Mouse (Mus musculus) kidney, adult 18-20 months (tissue): ENCODE results near the gene Gm12216.
A peak's percentile ranks its signal among the peaks of the same experiment; 100 is the strongest.

Experiments used
- DNase-seq: peaks from one replicate; pipeline ENCODE4 v3.0.0; 2021

Gene Gm12216

DNA sequence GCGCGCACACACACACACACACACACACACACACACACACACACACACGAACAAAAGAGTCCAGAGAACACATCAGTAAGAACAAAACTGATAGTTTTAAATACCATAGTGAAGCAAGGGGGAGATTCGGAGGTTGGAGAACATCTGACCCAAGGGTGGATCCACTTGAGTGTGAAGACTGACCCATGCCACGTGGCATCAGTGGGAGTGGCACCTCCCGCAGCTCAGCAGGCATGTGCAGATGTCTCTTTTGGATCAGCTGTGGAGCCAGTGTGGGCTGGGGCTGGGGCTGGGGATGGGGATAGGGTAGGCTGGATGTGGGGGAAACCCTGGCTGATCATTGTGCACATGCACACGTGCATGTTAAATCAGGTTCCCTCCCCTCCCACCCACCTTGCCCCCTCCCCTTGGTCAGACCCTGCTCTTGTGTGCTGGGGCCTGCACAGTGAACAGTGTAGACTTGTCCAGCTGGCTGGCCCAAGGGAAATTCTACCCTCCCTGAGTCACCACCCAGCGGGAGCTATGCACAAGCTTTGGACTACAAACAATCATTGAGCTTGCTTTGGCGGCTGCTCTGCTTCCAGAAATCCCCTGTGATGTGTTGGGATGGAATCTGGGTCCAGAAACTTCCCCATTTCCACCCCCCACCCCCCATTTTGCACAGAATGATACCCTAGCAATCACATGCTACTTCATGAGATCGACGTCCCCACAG is 37.7 kb downstream of the Gm12216 start:
- no peak for DNase-seq

DNA sequence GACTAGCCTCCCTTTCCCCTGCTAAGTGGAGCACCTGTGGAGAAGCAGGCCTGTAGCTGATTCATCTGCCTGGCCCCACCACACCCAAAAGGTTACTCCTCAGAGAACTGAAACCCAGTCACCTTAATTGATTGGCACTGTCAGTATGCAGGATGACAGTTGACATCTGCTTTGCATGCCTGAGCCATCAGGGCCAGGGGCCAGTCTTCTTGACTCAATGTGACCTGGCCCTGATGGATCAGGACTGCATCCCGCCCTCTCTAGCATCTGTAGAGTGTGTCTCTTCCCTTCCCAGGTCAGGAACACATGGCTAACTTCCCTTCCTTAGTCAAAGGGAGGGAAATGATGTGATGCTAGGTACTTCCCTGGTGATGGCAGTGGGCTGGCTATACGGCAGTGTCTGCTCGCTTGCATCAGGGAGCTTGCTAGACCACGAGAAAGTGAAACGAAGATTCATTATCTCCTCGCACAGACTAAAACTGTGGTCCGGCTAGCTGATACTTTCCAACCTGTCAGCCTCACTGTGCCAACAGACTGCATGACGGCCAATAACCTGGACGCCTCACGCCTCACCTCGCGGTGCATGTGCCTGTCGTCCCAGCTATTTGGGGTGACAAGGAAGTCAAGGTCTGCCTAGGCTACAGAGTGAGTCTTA is 38.4 kb downstream of the Gm12216 start:
- no peak for DNase-seq

DNA sequence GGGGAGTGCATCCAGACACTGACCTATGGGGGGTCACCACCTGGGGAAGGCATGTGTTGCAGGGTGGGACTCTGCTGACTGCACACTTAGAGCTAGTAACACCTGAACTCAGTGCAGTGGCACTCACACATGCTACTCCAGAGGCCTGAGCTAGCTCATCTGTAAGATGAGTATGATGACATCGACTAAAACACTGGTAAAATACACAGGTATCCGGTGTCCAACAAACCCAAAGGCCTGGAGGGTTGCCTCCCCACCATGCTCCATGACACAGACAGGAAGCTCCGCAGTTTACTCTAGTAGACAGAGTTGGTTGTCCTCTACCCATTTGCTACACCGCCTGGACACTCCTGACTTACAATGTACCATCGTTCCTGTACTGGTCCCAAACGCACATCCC is 39.5 kb downstream of the Gm12216 start:
- no peak for DNase-seq

DNA sequence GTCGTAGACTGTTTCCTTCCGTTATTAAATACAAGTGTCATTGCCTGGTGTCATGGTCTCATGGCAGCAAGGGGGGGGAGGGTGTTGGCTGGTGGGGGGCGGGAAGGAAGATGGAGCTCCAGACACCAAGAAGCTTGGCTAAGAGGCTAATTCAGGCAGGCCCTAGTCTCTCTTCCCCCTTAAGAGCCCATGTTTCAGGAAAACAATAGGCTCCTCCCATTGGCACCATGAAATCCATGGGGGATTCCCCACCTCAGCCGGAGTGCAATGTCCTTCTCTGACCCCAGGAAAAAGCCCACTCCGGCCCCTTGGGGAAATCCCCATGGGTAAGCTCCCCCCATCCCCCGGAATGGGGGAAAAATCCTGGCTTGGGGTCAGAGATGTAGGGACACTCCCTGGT is 40.3 kb downstream of the Gm12216 start:
- peak; percentile 52 for DNase-seq

DNA sequence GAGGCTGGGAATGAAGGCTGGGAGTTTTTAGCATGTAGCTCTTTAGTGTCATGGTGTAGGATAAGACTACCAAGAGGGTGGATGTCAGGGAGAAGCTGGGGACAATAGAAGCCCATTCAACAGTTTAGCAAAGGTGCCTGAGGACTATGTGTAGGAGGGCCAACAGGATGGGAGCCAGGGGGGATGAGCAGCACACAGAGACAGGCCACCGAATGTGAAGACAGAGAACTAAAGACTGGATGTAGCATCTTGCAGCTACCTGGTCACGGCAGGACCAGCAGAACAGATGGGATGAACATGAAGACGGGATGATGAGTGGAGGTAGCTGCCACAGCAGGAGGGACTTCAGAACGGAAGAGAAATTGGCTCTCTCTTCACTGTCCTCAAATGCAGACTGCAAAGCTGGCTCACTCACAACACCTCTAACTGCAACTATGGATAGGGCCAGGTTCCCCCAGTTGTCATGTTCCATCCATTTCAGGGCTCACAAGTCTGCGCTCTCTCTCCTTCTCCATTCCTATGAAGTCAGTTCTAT is 42.1 kb downstream of the Gm12216 start:
- no peak for DNase-seq

DNA sequence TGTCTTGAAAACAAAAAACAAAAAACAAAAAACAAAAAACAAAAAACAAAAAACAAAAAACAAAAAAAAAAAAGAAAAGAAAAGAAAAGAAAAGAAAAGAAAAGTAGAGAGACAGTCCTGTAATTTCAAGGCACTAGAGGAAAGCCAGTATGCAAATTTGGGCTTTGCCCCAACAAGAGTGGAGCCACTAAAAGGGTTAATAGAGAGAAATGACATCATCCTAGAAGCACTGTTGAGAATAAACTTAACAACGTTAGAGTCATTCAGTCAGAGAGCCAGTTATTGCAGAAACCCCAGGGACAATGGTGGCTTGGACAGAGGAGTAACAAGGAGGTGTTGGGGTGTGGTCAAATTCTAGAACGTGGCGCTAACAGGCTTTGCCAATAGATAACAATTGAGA is 44.2 kb downstream of the Gm12216 start:
- no peak for DNase-seq

DNA sequence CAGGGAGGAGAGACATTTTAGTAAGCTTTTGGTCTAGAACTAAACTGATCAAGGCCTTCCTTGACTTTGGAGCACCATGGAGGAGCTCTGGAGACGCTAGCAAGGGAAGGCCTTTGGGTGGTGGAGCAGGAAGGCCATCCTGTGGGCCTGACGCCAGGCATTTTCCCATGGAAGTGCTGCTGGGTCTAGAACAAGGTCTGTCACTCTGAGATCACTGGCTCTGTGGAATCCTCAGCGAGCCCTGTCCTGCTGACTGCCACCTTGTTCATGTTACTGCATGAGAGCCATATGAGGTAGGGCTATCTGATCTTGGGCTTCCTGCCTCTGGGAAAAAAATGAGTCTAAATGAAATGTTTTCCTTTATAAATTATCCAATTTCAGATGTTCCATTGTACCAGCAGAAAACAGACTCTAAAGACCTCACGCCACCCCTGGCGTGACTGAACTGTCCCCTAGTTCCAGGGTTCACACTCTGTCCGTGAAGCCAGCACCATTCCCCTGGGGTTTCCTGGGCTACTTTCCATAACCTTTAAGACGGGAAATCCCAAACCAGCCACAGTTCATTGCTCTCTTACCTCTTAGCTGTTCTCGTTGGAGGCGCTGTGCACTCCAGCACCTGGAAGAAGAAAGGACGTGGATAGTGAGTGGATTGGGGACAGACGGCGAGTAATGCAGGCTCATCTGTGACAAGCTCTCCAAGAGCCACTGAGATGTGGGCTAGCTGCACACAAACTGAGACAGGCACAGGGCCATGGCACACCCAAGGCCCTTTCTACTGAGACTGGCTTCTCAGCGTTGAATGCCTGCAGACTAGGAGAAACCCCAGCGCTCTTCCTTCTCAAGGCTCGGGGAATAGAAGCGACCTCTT is 45.8 kb downstream of the Gm12216 start:
- DNase-seq, result peak; percentile 59

DNA sequence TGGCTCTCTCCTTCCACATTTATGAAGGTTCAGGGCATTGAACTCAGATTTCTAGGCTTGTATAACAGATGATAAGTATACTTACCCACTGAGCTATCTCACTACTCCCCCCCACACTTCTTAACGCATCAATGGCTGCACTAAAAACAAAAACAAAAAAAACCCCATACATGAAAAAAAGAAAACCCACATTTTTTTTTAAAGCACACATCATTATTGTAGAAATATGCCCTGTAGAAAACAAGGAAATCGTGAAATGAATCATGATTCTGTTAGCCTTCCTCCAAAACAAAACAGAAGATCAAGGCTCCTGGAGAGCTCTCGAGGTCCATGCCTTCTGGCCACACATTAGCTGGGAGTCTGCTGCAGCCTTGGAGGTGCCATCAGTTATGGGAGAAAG is 47.7 kb downstream of the Gm12216 start:
- no peak for DNase-seq

DNA sequence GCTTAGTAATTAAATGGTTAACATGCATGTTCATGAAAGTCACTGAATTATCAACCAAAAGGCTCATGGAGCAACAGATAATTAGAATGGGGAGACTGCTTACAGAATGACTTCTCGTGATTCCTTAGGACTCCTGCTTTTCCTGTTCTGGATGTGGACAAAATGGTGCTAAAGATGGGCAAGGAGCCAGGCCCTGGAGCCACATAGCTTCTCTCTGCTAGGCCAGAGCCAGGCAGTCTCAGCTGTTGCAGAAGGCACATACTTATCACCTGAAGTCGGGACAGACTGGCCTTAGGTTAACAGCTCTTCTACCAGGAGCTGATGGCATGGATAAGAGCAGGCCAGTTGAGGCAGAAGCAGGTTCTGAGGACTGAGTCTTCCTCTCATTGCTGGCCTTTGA is 48.3 kb downstream of the Gm12216 start:
- no peak for DNase-seq

DNA sequence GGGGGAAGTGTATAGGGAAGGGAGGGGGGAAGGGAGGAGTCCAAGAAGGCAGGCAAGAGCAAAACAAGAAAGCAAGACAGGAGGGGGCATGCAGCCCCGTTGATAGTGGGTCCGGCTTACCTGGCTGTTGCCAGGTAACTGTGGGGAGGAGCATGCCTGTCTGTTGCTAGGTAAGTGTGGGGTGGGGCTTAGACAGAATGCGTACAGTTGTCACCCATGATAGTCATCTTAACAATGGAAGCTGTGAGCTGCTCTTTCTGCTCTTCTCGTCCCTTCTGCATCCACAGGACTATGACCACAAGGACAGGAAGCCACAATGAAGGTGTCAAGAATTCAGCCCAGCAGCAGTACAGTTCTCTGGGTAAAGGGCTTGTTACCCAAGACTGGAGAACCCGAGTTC is 48.9 kb downstream of the Gm12216 start:
- DNase-seq, result no peak

DNA sequence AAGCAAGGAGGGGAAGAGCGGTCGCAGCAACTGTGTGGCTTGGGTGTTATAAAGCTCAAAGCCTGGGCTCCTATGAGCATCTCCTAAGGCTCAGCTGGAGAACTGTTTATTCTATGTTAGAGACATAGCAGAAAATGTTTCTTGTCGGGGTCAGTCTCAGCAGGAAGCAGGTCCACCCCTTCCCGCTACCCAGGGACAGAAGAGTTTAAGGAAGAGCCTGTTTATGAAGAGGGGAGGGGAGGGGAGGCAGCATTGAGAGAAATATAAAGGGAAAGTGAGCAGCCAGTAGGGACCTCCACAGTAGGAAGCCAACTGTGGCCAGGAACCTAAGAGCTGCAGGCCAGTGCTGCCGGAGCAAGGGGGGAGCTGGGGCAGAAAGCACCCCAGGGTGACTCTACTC is 49.7 kb downstream of the Gm12216 start:
- no peak for DNase-seq

DNA sequence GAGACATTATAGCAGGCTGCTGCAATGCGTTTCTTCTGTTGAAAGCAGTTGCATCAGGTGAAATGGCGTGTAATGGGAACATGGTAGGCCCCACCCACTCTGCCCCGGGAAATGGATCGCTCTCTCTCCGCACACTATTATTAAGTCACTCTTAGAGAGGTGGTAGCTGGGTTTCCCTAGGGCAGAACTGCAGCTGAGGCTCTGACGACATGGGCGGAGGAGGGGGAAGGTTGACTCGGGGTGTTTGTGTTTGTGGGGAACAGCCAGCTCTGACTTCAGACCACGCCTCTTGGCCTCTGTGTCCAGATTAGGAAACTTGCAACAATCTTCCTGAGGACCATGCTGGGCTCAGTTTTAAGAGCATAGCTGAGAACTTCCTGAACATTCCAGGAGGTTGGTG is 53.3 kb downstream of the Gm12216 start:
- peak; percentile 52 for DNase-seq

DNA sequence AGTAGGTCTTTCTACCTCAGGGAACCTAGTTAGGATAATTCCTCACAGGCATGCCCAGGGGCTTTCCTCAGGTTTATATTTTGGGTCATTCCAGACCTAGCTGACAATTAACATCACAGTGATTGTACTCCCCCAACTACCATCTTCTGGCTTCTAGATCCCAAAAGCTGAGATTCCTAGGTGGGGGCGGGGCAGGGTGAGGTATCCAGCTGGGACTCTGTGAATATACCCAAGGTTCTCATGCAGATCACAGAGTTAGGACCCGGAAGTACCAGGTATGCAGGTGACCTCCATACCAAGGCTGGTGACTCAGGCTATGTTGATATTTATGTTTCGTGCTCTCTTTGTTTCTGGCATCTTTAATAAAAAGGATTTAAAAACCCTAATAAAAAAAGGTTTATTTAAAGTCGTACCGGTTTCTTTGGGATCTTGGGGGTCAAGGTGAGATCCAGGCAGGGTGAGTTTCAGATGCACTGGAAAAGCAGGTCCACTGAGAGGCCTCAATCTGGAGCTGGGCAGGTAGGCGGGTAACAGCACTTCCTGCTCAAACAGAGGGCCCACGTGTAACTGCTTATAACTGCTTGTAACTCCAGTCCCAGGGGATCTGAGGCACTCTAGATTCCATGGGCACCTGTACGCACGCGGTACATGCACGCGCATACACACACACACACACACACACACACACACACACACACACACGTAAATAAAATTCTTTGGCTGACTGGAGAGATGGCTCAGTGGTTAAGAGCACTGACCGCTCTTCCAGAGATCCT is 54.3 kb downstream of the Gm12216 start:
- DNase-seq, result no peak

DNA sequence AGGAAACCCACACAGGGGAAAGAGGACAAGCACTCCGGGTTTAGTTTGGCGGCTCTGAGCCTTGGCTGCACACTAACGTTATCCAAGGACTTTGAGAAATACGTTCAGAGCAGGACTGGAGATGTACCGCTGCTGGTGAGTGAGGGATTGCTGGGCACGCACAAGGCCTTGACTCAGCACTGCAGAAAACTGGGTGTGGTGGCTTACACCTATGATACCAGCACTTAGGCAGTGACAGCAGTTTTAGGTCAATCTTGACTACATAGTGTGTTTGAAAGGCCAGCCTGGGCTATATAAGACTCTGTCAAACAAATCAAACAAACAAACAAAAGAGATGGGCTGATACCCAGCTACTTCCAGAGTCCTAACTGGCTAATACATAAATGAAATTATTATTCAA is 55.6 kb downstream of the Gm12216 start:
- DNase-seq, result no peak

DNA sequence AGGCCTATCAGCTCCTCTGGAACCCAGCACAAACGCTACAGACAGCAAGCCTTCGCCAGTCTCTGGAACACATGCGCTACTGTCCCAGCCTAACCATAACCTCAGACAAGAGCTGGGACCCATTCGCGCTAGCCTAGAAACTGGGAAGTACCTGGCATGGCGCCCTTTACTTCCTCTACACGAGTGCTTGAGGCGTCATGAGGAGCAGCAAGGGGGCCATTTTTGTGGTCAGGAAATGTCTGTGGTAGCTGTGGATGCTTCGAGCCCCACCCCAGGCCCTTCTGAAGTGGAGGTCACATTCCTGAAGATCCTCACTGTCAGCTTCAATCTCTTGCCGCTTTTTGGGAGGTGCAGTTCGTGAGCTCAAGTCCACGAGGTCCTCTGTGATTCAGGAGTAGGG is 56.0 kb downstream of the Gm12216 start:
- no peak for DNase-seq

DNA sequence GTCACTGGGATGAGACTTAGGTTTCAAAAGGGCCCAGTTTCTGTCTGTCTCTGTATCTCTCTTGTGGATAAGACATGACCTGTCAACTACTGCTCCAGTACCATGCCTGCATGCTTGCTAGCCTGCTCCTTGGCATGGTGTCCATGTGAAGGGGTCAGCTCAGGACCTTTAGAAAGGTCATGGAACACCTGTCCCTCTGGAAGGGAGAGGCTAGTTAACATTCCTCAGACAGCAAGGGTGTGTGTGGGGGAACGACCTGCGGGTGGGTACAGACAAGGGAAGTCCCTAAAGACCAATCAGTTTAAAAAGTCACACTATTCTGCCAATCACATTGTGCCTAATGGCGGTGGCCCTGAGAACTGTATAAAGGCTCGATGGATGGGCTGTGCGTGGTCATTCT is 58.1 kb downstream of the Gm12216 start:
- DNase-seq, result no peak

DNA sequence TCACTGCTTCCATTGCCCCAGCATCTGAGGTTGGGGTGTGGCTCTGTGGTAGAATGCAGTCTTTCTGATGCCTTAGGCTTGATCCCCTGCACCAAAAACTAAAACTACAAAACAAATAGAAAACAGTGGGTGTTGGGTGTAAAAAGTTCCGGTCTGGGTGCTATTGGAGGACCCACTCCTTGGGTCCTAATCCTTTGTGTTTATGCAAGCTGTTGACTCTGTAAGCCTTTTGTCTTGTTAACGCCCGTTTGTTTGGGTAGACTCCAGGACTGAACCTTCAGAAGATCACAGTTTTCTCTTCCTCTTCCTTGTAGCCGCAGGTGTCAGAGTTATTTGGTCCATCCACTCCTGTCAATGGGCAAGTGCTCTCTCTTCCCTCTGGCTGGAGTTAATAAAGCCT is 59.0 kb downstream of the Gm12216 start:
- no peak for DNase-seq

DNA sequence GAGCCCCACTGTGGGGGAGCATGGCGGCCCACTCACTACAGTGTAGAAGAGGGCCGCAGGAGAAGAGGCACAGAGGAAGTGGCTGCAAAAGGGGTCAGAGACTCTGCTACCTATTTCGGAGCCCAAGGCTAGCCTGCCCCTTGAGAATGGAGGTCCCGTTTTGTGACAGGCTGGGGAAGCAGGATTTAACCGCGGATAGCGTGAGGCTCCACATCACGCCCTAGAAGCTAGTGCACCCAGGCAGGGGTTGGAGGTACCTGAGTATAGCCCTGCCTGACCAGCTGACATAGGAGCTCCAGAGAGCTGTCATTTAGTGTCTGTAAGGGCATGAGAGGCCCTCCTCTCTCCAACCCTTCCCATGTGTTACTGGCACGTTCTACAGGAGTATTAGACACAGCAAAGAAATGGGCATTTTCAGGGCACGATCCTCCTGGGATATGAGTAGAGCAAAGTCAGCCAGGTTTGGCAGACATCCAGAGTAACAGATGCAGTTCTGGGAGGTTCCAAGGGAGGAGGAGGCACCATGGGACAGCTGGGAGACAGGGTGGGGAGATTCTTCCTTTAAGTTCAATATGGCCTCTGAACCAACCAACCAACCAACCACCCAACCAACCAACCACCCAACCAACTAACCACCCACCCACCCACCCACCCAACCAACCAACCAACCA is 60.9 kb downstream of the Gm12216 start:
- no peak for DNase-seq

DNA sequence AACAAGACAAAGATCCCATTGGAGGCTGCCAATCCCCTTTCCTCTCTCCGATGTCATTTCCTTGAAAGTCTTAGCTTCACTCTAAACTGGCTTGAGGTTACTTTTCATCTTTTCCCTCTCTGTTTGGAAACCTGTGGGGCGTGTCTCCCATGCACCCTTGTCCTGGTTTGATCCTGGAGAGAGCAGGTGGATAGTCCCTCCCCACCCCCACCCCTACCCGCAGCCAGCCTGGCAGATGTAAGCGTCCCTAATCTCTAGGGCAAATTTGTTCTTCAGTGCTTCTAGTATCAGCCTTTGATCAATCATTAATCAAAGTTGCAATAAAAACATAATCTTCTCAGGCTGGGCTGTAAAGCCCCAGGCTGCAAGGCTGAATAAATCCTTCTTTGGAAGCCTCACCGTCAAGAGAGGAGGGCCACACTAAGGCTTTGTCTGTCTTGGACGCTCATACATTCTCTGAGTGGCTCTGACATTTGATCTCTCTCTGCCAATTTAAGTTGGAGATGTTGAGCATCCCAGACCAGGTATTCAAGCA is 61.6 kb downstream of the Gm12216 start:
- no peak for DNase-seq

DNA sequence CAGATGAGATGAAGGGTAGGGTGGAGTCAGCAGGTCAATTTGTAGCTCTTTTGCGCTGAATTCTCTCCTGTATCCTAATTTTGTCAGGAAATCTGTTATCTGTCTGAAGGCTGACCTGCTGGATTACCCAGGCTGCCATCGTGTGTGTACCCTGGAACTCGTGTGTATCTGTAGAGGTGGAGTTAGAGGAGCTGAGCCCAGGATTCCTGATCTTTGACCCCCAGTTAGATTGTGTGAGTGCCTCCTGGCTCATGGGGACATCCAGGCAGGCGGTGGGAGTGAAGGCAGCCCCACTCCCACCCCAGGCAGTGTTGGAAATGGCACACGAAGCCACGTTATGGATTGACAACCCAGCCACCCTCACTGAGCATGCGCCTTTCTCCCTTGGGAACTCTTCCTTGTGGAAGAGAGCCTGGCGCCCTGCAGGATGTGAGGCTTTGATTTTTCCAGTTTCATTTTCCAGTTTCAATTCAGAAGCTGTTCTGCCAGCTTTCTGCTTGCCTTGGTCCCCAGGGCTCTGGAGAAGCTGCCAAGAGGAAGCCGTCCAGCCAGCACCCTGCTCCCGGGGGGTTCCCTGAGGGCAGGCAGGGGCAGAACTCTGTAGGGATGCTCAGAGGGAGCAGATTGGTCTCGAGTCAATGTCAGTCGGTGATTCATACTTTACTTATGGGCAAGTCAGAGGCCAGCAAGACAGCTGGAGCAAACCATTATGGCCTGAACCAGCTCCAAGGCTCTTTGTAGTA is 62.5 kb downstream of the Gm12216 start:
- DNase-seq, result peak; percentile 65

DNA sequence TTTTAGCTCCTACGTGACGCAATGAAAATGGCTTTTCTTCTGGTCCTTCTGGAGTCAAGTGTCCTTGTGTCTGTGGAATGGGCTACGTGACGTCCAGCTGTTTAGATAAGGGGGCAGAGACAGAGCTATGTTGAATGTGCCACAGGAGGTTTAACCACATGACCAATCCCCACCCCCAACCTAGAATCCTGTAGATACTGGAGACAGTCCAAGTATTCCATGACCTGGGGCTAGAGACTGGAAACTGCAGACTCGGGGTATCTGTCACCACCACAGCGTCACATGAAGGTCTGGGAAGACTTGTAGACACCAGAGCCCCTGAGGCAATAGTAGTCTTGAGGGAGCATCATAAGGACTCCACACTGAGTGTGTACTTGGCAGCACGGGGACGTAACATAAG is 63.2 kb downstream of the Gm12216 start:
- DNase-seq, result no peak
